Mouse (Mus musculus) adrenal gland, adult (tissue): ENCODE measurements around the gene Arl4a.

ENCODE experiments used
- DNase-seq, 2 experiments: peaks; one replicate each; pipeline ENCODE4 v3.0.0; 2022 to 2023; ENCODE audit warnings: low spot score in 1 of 2; ENCODE audit not compliant: inconsistent age in 2 of 2

The Arl4a gene

DNA sequence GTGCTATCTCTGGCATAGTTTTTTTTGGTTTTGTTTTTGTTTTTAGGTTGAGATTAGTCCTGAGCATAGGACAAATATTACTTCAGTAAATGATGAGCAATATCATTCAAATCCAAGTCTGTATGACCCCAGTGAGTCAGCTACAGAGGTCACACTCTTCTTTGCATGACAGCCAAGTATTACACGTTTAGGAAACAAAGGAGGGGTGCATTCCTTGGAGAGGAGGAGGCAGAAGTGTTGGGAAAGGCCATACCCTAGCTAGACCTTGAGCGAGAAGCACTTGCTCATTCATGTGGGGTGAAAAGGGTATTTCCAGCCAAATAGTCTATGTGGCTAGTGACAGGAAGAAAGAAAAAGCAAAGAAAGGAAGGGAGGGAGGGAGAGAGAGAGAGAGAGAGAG lies 28.0 kb downstream of the Arl4a start:
- peak in 1 of 2 experiments; percentile 75 for DNase-seq

DNA sequence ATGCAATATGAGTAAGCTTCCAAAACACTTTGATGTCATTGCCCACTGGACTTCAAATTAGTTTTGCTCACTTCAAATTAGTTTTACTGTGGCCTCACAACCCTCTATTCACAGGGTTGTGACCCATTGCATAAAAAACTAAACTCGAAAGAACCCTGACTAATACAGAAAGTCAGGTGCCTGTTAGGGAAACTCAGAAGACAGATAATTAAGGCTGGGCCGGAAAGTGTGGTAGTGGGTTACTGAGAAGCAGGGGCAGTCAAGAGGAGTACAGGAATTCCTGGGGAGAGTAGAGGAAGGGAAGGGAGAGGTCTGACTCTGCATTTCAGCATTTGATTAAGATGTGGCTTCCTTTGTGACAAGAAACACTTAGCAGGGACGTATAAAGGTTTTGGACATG lies 29.4 kb downstream of the Arl4a start:
- DNase-seq: no peak

DNA sequence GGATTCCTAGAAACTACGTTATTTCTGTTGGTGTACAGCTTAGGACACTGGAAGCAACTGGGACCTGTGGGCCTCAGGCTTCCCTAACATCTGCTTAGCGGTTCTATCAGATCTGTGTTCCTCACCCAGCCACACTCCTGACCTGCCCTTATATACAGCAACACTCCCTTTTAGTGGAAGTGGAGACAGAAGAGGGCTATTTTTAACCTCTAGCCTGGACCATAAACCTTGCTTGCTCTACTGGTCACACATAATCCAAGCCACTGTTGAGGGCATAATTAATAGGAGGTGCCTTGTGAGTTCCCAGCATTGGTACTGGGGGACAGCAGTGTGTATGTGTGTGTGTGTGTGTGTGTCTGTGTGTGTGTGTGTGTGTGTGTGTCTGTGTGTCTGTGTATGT lies 33.1 kb downstream of the Arl4a start:
- no peak for DNase-seq

DNA sequence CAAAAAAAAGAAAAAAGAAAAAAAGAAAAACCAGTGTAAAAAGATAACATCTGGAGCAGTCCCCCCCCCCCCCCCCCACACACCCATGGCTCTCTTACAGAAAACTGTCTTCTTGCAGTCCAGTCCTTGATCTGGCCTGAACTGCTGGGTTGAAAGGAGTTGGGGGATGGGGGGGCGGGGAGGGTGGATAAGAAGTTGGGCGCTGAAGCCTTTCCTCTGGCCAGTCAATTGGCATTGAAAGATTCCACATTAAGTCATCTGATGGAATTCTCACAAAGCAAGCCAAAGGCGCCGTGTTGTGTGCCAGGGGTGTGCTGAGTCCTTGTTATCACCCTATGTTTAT lies 39.0 kb downstream of the Arl4a start:
- no peak for DNase-seq

DNA sequence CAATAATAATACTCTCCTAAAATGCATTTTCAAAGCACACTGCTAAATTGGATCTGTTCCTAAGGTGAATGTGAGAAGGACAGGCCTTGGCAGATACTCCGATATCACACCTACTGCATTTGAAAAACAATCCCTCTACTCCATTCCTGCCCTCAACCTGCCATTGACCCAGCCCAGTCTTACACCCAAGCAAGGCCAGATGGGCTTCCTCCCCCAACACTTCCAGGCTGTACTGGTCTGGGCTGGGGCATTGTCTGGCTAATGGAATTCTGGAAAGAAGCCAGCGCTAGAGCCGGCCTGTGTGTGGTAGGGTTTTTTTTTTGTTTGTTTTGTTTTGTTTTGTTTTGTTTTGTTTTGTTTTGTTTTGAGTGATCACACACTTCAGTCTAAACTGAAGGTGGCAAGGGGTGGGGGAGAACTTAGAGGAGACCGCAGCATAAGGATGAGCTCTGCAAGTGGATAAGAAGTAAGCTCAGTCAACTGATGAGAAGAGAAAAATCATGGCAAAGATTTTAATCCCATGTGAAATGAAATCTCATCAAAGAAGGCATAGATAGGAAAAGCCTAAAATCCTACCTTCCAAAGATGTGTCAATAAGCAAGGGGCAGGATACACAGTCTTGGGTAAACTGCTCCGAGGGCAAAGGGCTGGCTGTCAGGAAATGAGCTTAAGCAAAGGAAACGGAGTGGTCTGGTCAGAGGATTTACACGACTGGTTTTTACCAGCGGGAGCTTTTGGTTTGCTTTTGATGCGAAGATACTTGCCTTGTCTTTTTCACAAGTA lies 39.6 kb downstream of the Arl4a start:
- DNase-seq: no peak

DNA sequence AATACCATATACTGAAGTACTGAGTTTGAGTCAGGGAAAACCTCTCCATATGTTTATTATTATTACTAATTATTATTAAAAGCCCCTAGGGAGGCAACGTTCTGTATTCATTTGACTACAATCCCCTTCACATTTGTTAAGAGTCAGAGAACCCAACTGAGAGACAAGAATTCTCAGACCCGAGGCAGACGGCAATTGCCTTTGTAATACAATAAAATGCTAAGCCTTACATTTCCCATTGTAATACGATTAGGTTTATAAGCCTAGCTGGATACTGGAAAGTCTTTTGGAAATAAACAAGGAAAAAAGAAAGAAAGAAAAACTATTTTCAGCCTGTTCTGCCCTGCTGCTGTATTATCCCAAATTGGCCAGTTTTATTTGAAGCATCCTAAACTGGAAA lies 40.2 kb downstream of the Arl4a start:
- DNase-seq: no peak

DNA sequence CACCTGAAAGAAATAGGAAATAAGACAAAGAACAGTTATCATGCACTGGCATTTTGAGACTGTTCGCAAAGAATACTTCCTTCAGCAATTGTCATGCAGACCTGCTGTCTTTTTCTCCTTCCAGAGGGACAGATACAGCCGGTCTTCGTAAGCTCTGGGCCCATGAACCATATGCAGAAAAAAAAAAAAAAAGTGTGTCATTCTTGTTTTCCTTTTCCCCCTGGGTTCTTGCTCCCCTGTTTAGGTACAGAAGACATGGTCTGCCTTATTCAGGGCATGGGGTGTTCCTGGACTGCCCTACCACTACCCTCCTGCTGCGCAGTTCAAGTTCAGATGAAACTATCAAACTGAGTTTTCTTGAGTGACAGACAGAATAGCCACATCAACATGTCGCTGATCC lies 41.8 kb downstream of the Arl4a start:
- DNase-seq: no peak

DNA sequence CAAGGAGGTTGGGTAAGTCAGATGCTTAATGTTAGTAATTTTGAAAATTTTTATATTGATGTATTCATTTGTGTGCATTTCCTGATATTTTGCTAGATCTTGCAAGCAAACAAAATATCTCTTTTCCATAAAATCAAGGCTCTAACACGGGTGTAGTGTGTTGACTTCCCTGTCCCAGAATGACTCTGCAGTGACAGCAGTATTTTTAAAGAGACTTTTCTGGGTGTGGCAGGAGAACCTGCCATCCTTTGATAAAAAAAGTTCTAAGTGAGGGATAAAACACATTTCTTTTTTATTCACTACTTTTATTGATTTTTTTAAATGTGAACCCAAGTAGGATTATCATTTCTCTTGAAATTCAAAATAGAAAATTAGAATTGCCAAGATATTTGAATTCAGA lies 42.2 kb downstream of the Arl4a start:
- no peak for DNase-seq

DNA sequence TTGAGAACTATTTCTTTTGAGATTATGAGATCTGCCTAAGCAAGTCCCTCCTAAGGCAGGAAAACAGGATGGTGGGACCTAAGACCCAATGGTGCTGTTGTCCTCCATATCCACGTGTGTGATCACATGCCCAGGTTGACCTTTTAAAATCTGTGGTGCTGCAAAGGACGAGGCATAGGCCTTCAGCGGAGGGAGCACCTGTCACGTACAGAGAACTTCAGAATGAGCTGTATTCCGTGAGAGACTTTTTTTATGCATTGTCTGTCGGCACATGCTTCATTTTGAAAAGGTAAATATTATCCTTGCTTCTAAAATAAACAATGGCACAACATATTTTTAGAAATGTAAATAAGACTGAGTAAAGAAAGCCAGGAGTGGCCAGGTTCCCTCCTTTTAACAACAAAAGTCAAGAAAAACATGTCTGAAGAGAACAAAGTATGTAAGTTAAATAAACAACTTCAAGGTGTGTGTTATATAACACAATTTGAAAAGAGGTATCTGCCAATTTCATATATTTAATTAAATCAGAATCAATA lies 45.0 kb downstream of the Arl4a start:
- DNase-seq: no peak

DNA sequence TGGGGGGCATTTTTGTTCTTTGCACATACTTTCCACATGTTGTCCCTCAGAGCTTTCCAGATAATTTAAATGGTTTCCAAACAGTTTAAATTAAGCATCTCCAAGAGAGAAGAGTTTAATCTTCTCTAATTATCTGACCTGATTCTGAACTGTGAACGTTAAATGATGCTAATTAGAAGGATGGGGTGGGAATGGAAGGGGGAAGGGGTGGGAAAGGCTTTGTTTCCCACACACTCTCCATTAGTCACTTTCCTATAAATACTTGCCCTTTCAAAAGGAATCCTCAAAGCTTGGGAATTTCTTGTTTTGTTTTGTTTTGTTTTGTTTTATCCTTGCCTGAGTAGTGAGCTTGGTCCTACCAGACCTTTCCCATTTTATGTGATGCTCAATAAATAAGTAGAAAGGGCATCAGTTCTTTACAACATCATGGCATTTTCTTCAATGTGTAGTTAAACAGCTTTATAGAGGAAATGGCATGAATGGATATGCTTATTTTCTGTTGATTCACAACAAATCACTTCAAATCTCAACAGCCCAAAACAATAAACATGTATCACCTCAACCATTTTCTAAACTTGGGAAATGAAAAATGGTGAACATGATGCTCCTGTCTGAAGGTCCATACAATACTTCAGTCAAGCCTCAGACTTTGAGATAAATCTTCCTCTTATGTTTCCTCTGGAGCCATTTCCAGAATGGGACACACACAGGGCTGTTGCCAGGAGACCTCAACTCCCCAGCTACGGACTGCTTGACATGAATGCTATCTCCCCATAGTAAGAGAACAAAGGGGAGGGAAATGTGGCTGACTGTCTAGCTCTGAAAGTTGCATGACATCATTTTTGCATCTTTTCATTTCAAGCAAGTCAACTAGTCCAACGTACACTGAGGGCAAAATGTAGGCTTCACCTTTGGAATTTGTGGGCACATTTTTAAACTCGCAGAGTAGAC lies 46.7 kb downstream of the Arl4a start:
- DNase-seq: no peak

DNA sequence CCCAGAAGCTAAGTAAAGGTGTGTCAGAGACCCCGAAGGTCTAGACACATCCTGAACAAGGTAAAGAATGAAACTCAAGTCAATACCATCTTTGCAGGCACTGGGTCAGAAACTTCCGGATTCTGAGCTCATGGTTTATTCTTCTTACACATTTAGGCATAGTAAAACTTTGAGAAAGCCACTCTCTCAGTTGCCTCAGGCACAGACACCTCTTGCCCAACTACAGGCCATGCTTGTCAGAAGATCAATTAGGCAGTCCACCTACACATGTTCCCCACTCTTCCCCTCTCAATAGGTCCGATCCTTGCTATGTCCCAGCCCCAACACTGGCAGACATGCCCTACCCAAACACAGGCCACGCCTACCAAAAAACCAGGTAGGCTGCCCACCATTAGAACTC lies 48.7 kb downstream of the Arl4a start:
- no peak for DNase-seq

DNA sequence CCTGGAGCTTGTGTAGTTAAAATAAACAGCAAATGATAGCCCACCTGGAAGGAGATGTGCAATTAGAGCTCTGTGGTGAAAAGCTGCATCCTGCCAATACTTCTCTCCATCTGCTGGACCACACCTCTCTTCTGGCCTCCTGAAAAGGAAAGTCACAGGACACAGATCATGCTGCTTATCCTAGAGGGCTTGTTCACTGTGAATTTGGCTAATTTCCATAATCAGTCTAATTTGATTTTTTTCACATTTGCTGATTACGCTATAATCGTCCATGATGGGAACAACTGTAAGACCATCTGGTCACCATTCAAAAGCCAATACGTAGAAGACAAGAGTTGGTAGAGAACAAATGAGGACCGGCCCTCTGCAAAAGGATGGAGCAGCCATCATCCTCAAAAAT lies 50.6 kb downstream of the Arl4a start:
- DNase-seq: no peak

DNA sequence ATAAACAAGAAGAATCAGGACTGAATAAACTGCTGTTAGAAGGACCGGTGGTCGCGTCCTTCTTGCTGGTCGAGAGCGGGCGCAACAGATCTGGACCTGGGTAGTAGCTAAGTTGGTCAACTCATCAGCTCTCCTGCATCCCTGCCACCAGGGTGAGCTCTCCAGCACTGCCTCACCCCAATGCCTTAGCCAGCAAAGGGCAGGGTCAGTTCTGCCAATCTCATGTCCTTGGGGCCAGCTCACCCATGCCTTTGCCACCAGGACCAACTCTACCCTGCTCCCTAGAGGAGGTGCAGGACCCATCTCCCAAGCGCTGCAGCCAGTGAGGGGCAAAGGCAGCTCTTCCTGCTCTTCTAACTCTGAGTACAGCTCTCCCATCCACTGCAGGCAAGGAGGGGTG lies 52.2 kb downstream of the Arl4a start:
- DNase-seq: peak in 1 of 2 experiments; percentile 40

DNA sequence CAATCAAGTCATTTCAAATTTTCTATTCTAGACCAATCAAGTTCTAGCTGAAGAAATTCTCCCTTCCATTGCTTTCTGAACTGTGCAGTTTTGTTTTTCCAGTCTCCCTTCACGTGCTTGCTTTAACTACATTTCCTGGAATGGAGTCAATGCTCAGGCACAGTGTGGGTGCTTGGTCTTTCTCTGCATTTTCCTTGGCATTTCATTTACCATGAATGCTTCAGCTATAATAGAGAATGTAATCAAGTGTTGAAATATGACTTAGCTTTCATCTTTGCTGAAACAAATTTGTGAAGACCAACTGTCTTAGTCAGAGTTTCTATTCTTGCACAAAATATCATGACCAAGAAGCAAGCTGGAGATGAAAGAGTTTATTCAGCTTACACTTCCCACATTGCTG lies 58.0 kb downstream of the Arl4a start:
- DNase-seq: no peak

DNA sequence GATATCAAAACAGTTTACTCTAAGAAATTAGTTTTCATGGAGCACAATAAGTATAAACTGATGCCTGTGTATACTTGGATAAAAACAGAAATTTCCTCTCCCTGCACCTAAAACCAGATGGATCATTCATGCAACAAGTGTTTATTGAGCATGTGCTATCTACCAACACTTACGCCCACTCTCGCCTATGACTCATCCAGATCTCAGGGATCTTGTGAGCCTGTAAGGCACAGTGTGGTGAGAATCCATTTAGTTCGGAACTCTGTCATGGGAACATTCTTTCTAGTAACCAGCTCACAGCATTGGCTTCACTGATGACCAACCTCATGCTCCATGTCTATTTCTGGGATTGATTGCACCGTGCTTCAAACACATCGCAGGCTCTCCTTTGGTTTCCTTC lies 58.8 kb downstream of the Arl4a start:
- no peak for DNase-seq

DNA sequence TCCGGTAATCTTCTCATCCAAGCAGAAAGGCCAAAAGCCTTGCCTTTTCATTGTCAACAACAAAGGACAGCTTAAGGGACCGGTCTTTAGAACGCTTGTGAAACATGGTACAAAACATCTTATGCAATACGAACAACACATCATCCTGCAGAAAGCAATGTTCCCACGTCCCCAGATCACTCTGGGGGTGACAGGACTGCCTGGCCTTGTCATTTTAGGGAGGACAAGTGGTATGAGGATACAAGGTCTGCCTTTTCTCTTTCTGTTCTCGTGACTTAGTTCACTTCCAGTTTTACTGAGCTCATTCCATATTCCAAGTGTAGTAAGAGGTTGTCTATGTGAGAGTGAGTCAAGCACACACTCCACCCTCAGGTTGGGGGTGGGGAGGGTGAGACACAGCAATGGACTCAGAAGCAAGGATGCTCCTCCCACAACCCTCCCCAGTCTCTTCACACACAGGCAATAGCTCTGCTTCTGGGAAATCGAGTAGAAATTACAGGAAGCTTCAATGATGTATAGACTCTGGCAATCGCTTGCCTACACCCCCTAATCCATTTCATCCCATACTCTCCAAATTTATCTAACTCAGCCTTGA lies 59.7 kb downstream of the Arl4a start:
- peak in 1 of 2 experiments; percentile 75 for DNase-seq

DNA sequence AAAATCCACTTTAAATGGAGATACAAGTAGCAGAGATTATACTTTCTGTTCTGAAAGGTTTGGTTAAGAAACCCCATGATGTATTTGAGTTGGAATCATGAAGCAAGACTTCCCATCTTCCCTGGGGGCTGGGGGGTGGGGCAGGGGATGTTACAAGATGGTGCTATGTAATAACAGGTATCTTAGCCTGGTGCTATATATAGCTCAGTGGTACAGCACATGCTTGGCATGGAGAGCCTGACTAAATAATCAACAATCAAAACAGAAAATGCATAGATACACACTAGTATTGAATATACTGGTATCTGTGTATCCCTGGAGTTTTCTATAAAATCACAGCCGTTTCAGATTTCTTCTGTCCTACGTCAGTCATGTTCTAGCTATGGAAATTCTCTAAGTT lies 61.4 kb downstream of the Arl4a start:
- no peak for DNase-seq

DNA sequence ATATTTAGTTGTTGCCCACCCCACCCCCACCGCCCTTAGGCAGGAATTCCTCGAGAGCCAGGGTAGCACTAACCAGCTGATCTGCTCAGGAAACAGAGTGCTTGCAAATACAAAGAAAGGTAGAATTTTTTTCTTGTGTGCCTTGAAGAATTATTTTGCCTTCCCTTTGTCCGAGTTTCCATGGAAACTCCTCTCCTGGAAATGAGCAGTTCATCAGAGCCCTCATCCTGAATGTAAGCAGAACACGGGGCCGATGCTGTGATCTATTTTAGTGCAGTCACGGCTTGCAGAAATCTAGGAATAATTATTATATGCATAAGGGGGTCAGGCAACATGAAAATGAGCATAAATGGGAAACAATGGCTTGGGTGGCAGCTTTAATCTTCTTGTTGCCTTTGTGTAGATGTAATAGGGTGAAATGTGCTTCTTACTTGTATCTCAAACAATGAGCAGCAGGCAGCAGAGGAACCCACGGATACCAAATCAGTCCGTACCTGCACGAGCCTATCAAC lies 61.9 kb downstream of the Arl4a start:
- DNase-seq: no peak

DNA sequence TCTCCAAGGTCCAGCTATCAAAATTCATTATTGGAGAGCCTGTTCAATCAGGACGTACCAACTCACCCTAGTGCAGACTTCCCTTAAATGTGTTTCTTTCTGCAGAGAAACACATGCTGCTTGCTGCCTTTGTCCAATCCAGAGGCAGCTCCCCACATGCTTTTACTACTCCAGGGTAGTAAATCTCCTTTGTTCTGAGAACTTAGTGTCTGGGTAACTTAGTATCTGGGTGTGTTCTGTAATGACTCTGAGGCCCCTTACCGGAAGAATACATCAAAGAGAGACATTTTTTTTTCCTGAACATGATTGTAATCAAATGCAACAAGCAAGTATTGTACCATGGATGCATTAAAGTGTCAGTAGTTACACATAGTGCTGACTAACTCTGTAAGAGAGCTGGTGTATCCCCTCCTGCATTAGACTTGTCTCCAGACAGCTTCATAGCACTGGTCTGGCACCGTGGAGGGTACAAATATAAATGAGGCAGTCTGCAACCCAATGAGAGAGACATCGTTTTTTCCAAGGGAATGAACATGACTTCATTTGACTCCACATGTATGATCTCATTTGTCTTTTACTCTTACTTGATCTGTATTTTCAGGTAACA lies 62.7 kb downstream of the Arl4a start:
- DNase-seq: no peak

DNA sequence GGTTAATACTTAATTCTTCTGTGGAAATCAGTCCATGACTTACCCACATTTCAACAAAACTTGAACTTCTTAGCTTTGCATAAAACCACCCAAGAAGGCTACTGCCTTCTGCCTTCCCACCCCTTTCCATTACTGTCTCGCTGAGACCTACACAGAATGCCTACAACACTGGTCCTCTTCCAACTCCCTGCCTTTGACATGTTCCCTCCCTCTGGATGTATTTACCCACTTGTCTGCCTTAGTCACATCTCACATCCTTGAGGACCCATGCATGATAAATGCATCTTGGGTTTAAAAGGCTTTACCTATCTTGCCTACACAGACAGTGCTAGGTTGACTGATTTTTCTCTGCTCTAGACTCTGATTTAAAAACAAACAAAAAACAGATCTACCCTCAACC lies 63.6 kb downstream of the Arl4a start:
- no peak for DNase-seq

DNA sequence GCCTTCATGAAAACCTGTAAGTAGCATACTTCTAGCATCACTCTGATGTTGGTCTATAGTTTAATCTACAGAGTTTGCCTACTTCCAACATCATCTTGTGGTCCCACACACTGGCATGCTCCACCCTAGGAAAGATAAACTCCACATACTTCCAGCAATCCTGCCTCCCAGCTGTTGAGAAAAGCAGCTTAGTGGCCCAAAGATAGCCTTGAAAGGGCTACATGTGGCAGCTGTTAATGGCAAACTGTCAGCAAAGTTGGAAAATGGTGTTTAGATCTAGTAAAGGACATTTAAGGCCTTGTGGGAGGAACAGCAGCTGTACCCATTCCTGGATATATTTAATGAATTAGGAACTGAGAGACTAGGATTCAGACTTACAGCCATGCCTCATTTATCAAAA lies 68.3 kb downstream of the Arl4a start:
- DNase-seq: no peak
